Mouse (Mus musculus): ENCODE measurements around the gene Pcbp4. TPM values are rescaled to one million over a fixed set of nuclear protein-coding genes. Genes with fewer than 3 reads are reported as not detected.
A peak's percentile ranks its signal among the peaks of the same experiment; 100 is the strongest.

Pcbp4 gene
- polyA plus RNA-seq, 1 experiment from 2014 or later: 83.2 TPM

- no peaks in the 10 kb centered on the region for H3K27me3 ChIP-seq
- peak overlapping the region; percentile 77 for H3K27ac ChIP-seq
- H3K4me3 ChIP-seq: peak overlapping the region; percentile 64
- ATAC-seq (ENCODE audit: insufficient number of reproducible peaks, low FRiP score, low TSS enrichment, low read depth): peak; percentile 53; the same call in 1 of the 2 replicates
- WGBS: under 1% methylated on average over 23 of the region's 23 CpGs
- H3K36me3 ChIP-seq: peaks cover 3% of the 10 kb centered on the region
- peak overlapping the region; percentile 83 for H3K4me2 ChIP-seq
- peak overlapping the region; percentile 51 for H3K9ac ChIP-seq
- H3K4me1 ChIP-seq: peaks cover 77% of the 10 kb centered on the region
- H3K9me3 ChIP-seq: no peaks in the 10 kb centered on the region
Observed at GRCm38 (mm10) chr9:106448498-106449031, 4.5 kb upstream of the Pcbp4 start.

- Histone ChIP-seq H3K9ac (no peak overlapping the region), H3K9me3 (no peaks in the 10 kb centered on the region), H3K27me3 (no peaks in the 10 kb centered on the region), H3K4me1 (peaks cover 85% of the 10 kb centered on the region), H3K27ac (peak overlapping the region; percentile 19; the same call in 1 of the 2 replicates), H3K4me2 (peak overlapping the region; percentile 7; the same call in 1 of the 2 replicates), H3K4me3 (no peak overlapping the region), H3K36me3 (peaks cover 3% of the 10 kb centered on the region; the same call in 1 of the 2 replicates)
- 83% methylated on average over 8 of the region's 8 CpGs for WGBS
- ATAC-seq (ENCODE audit: insufficient number of reproducible peaks, low FRiP score, low TSS enrichment, low read depth): no peak
Observed at GRCm38 (mm10) chr9:106449947-106450346, 3.1 kb upstream of the Pcbp4 start.

GRCm38 (mm10) chr9:106450661-106451060, 2.4 kb upstream of the Pcbp4 start:
- H3K27me3 ChIP-seq: no peaks in the 10 kb centered on the region
- no peaks in the 10 kb centered on the region for H3K36me3 ChIP-seq
- H3K4me2 ChIP-seq: peak overlapping the region; percentile 17
- ATAC-seq (ENCODE audit: insufficient number of reproducible peaks, low FRiP score, low TSS enrichment, low read depth): no peak
- no peak overlapping the region for H3K9ac ChIP-seq
- H3K27ac ChIP-seq: peak overlapping the region; percentile 19; the same call in 1 of the 2 replicates
- 7% methylated on average over 9 of the region's 9 CpGs for WGBS
- H3K4me3 ChIP-seq: no peak overlapping the region
- peaks cover 89% of the 10 kb centered on the region for H3K4me1 ChIP-seq
- H3K9me3 ChIP-seq: no peaks in the 10 kb centered on the region

- no peaks in the 10 kb centered on the region for H3K9me3 ChIP-seq
- H3K4me1 ChIP-seq: peaks cover 89% of the 10 kb centered on the region
- H3K4me3 ChIP-seq: no peak overlapping the region
- no peak overlapping the region; the same call in 1 of the 2 replicates for H3K4me2 ChIP-seq
- no peaks in the 10 kb centered on the region for H3K27me3 ChIP-seq
- H3K9ac ChIP-seq: no peak overlapping the region
- 73% methylated on average over 11 of the region's 11 CpGs for WGBS
- ATAC-seq (ENCODE audit: insufficient number of reproducible peaks, low FRiP score, low TSS enrichment, low read depth): no peak
- H3K27ac ChIP-seq: no peak overlapping the region
- no peaks in the 10 kb centered on the region for H3K36me3 ChIP-seq
Observed at GRCm38 (mm10) chr9:106451298-106451697, 1.8 kb upstream of the Pcbp4 start.

GRCm38 (mm10) chr9:106451899-106452298, 1.2 kb upstream of the Pcbp4 start:
- 48% methylated on average over 2 of the region's 2 CpGs for WGBS
- ATAC-seq (ENCODE audit: insufficient number of reproducible peaks, low FRiP score, low TSS enrichment, low read depth): no peak
- Histone ChIP-seq H3K4me3 (no peak overlapping the region), H3K27me3 (no peaks in the 10 kb centered on the region), H3K9ac (no peak overlapping the region), H3K4me1 (peaks cover 89% of the 10 kb centered on the region), H3K4me2 (no peak overlapping the region), H3K36me3 (no peaks in the 10 kb centered on the region), H3K9me3 (no peaks in the 10 kb centered on the region), H3K27ac (no peak overlapping the region)

GRCm38 (mm10) chr9:106452351-106452750, 740 bp upstream of the Pcbp4 start:
- peaks cover 90% of the 10 kb centered on the region for H3K4me1 ChIP-seq
- H3K9ac ChIP-seq: no peak overlapping the region
- 0 out of 2 replicates have a peak, but pooled peaks cover 2% of the 10 kb centered on the region for H3K36me3 ChIP-seq
- H3K9me3 ChIP-seq: no peaks in the 10 kb centered on the region
- H3K27ac ChIP-seq: no peak overlapping the region
- H3K27me3 ChIP-seq: no peaks in the 10 kb centered on the region
- ATAC-seq (ENCODE audit: insufficient number of reproducible peaks, low FRiP score, low TSS enrichment, low read depth): no peak
- H3K4me3 ChIP-seq: 0 out of 2 replicates have a peak overlapping the region, but pooled peaks have one; percentile 72
- 34% methylated on average over 6 of the region's 6 CpGs for WGBS
- peak overlapping the region; percentile 94; the same call in 1 of the 2 replicates for H3K4me2 ChIP-seq

GRCm38 (mm10) chr9:106452821-106453220, 270 bp upstream of the Pcbp4 start:
- Histone ChIP-seq H3K9ac (no peak overlapping the region), H3K4me1 (peaks cover 90% of the 10 kb centered on the region), H3K4me2 (peak overlapping the region; percentile 94), H3K36me3 (0 out of 2 replicates have a peak, but pooled peaks cover 2% of the 10 kb centered on the region), H3K27me3 (no peaks in the 10 kb centered on the region), H3K9me3 (no peaks in the 10 kb centered on the region), H3K4me3 (peak overlapping the region; percentile 72), H3K27ac (peak overlapping the region; percentile 89; the same call in 1 of the 2 replicates)
- 4% methylated on average over 7 of the region's 7 CpGs for WGBS
- ATAC-seq (ENCODE audit: insufficient number of reproducible peaks, low FRiP score, low TSS enrichment, low read depth): no peak

- Histone ChIP-seq H3K4me2 (peak overlapping the region; percentile 94), H3K9ac (peak overlapping the region; percentile 67), H3K36me3 (0 out of 2 replicates have a peak, but pooled peaks cover 3% of the 10 kb centered on the region), H3K27me3 (no peaks in the 10 kb centered on the region), H3K4me3 (peak overlapping the region; percentile 72), H3K9me3 (no peaks in the 10 kb centered on the region), H3K4me1 (peaks cover 85% of the 10 kb centered on the region), H3K27ac (peak overlapping the region; percentile 89)
- peak; percentile 9; the same call in 1 of the 2 replicates for ATAC-seq (ENCODE audit: insufficient number of reproducible peaks, low FRiP score, low TSS enrichment, low read depth)
- WGBS: under 1% methylated on average over 20 of the region's 20 CpGs
Observed at GRCm38 (mm10) chr9:106454071-106454761, 1.1 kb downstream of the Pcbp4 start.

- H3K4me3 ChIP-seq: peak overlapping the region; percentile 72
- H3K27ac ChIP-seq: peak overlapping the region; percentile 89
- no peaks in the 10 kb centered on the region for H3K9me3 ChIP-seq
- peaks cover 8% of the 10 kb centered on the region; the same call in 1 of the 2 replicates for H3K36me3 ChIP-seq
- no peaks in the 10 kb centered on the region for H3K27me3 ChIP-seq
- peak overlapping the region; percentile 67 for H3K9ac ChIP-seq
- WGBS: 5% methylated on average over 17 of the region's 17 CpGs
- peak overlapping the region; percentile 94 for H3K4me2 ChIP-seq
- H3K4me1 ChIP-seq: peaks cover 82% of the 10 kb centered on the region
- no peak for ATAC-seq (ENCODE audit: insufficient number of reproducible peaks, low FRiP score, low TSS enrichment, low read depth)
Observed at GRCm38 (mm10) chr9:106454888-106455681, 2.0 kb downstream of the Pcbp4 start.

- Histone ChIP-seq H3K4me1 (peaks cover 70% of the 10 kb centered on the region), H3K36me3 (peaks cover 20% of the 10 kb centered on the region), H3K4me2 (peak overlapping the region; percentile 94; the same call in 1 of the 2 replicates), H3K9ac (no peak overlapping the region), H3K27me3 (no peaks in the 10 kb centered on the region), H3K9me3 (no peaks in the 10 kb centered on the region), H3K4me3 (peak overlapping the region; percentile 2; the same call in 1 of the 2 replicates), H3K27ac (peak overlapping the region; percentile 89)
- 42% methylated on average over 15 of the region's 15 CpGs for WGBS
- ATAC-seq (ENCODE audit: insufficient number of reproducible peaks, low FRiP score, low TSS enrichment, low read depth): no peak
Observed at GRCm38 (mm10) chr9:106456325-106457162, 3.5 kb downstream of the Pcbp4 start.

GRCm38 (mm10) chr9:106457163-106457559, 4.1 kb downstream of the Pcbp4 start:
- Histone ChIP-seq H3K9ac (no peak overlapping the region), H3K4me2 (peak overlapping the region; percentile 94; the same call in 1 of the 2 replicates)
- WGBS: 50% methylated on average over 9 of the region's 9 CpGs

More at GRCm38 (mm10) chr9:106457163-106457559, 4.1 kb downstream of the Pcbp4 start:
- Histone ChIP-seq H3K36me3 (peaks cover 26% of the 10 kb centered on the region), H3K4me1 (peaks cover 64% of the 10 kb centered on the region), H3K27ac (peak overlapping the region; percentile 38; the same call in 1 of the 2 replicates), H3K27me3 (no peaks in the 10 kb centered on the region), H3K9me3 (no peaks in the 10 kb centered on the region), H3K4me3 (0 out of 2 replicates have a peak overlapping the region, but pooled peaks have one; percentile 2)
- no peak for ATAC-seq (ENCODE audit: insufficient number of reproducible peaks, low FRiP score, low TSS enrichment, low read depth)
